8 mouse cellular contexts compared by ENCODE assay signal in the genomic region with DNA sequence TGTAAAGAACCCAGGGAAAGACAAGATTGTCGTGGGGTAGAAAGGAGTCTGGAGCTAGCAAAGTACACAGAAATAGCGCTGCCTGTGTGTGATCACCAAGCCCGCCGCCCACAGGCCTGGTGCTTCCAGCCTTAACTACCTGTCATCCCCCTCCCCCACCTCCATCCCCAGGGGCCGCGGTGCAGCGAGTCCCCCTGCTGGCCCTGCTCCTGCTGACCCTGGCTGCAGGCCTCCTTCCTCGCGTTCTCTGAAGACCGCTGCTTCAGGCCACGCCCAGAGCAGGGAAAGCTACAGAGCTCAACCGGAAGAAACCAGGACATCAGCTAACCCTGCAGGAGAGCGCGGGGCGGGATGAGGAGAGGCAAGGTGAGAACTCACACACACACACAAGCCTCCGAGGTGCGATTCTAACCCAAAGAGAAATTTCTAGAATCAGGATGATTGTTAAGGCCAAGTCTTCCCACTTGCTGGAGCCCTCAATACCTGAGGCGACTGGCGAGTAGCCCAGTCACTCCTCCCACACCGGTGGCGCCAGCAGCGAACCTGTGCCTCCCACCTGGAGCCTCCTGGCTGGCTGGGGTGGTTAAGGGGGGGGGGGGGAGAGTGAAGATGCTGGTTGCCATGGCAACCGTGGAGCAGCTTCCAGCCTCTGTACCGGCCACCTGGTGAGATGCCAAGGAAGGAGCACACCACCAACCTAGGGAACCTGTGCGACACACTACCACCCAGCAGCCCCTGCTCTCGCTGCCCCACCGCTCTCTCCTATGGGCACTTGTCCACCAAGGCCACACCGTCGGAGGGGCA. TPM values are rescaled to one million over a fixed set of nuclear protein-coding genes. Genes with fewer than 3 reads are reported as not detected.
DNase-seq lines count a peak whose midpoint lies in the region; ATAC-seq lines count a peak whose summit lies in the region.

No protein-coding gene starts in this region.

- H3K27me3 ChIP-seq in embryonic facial prominence, embryonic 11.5 days (ENCODE audit: control insufficient read depth, insufficient read depth, low read length), result no peaks in the 10 kb centered on the region; the same call in 1 of the 2 replicates
- no peaks in the 10 kb centered on the region for H3K27me3 ChIP-seq in hindbrain, embryonic 14.5 days (ENCODE audit: control insufficient read depth, insufficient read depth, low read length)
- H3K27me3 ChIP-seq in limb, embryonic 11.5 days (ENCODE audit: control insufficient read depth, insufficient read depth, low read length), result no peaks in the 10 kb centered on the region
- no peaks in the 10 kb centered on the region for H3K27me3 ChIP-seq in midbrain, embryonic 14.5 days (ENCODE audit: control insufficient read depth, insufficient read depth, low read length)

- WGBS in embryonic facial prominence, embryonic 11.5 days, result 10% methylated on average over 29 of the region's 29 CpGs
- 10% methylated on average over 29 of the region's 29 CpGs for WGBS in hindbrain, embryonic 14.5 days
- WGBS in limb, embryonic 11.5 days, result 13% methylated on average over 28 of the region's 29 CpGs
- 11% methylated on average over 29 of the region's 29 CpGs for WGBS in midbrain, embryonic 14.5 days

- no peak overlapping the region for H3K27ac ChIP-seq in embryonic facial prominence, embryonic 11.5 days (replicated peaks; ENCODE audit: low read depth, low read length)
- peak overlapping the region; percentile 54 for H3K27ac ChIP-seq in hindbrain, embryonic 14.5 days
- no peak overlapping the region for H3K27ac ChIP-seq in limb, embryonic 11.5 days (replicated peaks; ENCODE audit: low read depth, low read length)
- H3K27ac ChIP-seq in midbrain, embryonic 14.5 days (replicated peaks; ENCODE audit: low read depth, low read length), result peak overlapping the region; percentile 63

- peak overlapping the region; percentile 51 for H3K4me2 ChIP-seq in embryonic facial prominence, embryonic 11.5 days (ENCODE audit: low read depth, low read length)
- H3K4me2 ChIP-seq in hindbrain, embryonic 14.5 days (replicated peaks), result peak overlapping the region; percentile 56
- peak overlapping the region; percentile 52 for H3K4me2 ChIP-seq in limb, embryonic 11.5 days (ENCODE audit: low read depth, severe bottlenecking)
- H3K4me2 ChIP-seq in midbrain, embryonic 14.5 days (ENCODE audit: low read length), result peak overlapping the region; percentile 56

- H3K9me3 ChIP-seq in embryonic facial prominence, embryonic 11.5 days (replicated peaks; ENCODE audit: control insufficient read depth, low read length), result no peaks in the 10 kb centered on the region
- 0 out of 2 replicates have a peak, but pooled peaks cover 5% of the 10 kb centered on the region for H3K9me3 ChIP-seq in hindbrain, embryonic 14.5 days (ENCODE audit: control insufficient read depth, low read length)
- H3K9me3 ChIP-seq in limb, embryonic 11.5 days (ENCODE audit: control insufficient read depth, low read length), result no peaks in the 10 kb centered on the region
- peaks cover 3% of the 10 kb centered on the region; the same call in 1 of the 2 replicates for H3K9me3 ChIP-seq in midbrain, embryonic 14.5 days (ENCODE audit: control insufficient read depth, low read length)

- H3K9ac ChIP-seq in embryonic facial prominence, embryonic 11.5 days (replicated peaks; ENCODE audit: low read length), result peak overlapping the region; percentile 58
- H3K9ac ChIP-seq in hindbrain, embryonic 14.5 days, result peak overlapping the region; percentile 34
- peak overlapping the region; percentile 47 for H3K9ac ChIP-seq in limb, embryonic 11.5 days (ENCODE audit: low read length)
- H3K9ac ChIP-seq in midbrain, embryonic 14.5 days (replicated peaks; ENCODE audit: low read length), result peak overlapping the region; percentile 36; the same call in 1 of the 2 replicates

- peak overlapping the region; percentile 21 for H3K4me3 ChIP-seq in embryonic facial prominence, embryonic 11.5 days (ENCODE audit: low read depth, low read length)
- H3K4me3 ChIP-seq in hindbrain, embryonic 14.5 days (replicated peaks; ENCODE audit: low read length), result peak overlapping the region; percentile 19
- peak overlapping the region; percentile 16; the same call in 1 of the 2 replicates for H3K4me3 ChIP-seq in limb, embryonic 11.5 days (ENCODE audit: low read depth, low read length)
- peak overlapping the region; percentile 23 for H3K4me3 ChIP-seq in midbrain, embryonic 14.5 days (replicated peaks; ENCODE audit: low read depth, low read length)

- no peaks in the 10 kb centered on the region for H3K36me3 ChIP-seq in embryonic facial prominence, embryonic 11.5 days (replicated peaks; ENCODE audit: control insufficient read depth, insufficient read depth, low read depth, low read length)
- no peaks in the 10 kb centered on the region for H3K36me3 ChIP-seq in hindbrain, embryonic 14.5 days (replicated peaks; ENCODE audit: control insufficient read depth, insufficient read depth)
- H3K36me3 ChIP-seq in limb, embryonic 11.5 days (ENCODE audit: control insufficient read depth, insufficient read depth, low read length), result no peaks in the 10 kb centered on the region
- H3K36me3 ChIP-seq in midbrain, embryonic 14.5 days (ENCODE audit: control insufficient read depth, insufficient read depth, low read length), result no peaks in the 10 kb centered on the region

- DNase-seq in urinary bladder, postnatal 4 days (ENCODE audit: low spot score in 2 of 2), result peak; percentile 32 to 68
- DNase-seq in urinary bladder, postnatal 36 days (ENCODE audit: low spot score in 2 of 2), result no peak
- DNase-seq in embryonic facial prominence, embryonic 11.5 days (ENCODE audit: low spot score), result peak; percentile 68
- peak; percentile 61 for DNase-seq in hindbrain, embryonic 14.5 days (ENCODE audit: low spot score)
- peak; percentile 73 for DNase-seq in limb, embryonic 11.5 days (ENCODE audit: low spot score)
- DNase-seq in midbrain, embryonic 14.5 days, result peak; percentile 82
- DNase-seq in testis, postnatal 10 days (ENCODE audit: low spot score), result peak; percentile 72
- no peak for DNase-seq in urinary bladder, adult 18-20 months (ENCODE audit: low spot score in 2 of 2)

- H3K4me1 ChIP-seq in embryonic facial prominence, embryonic 11.5 days (ENCODE audit: control insufficient read depth, insufficient read depth, low read length), result no peaks in the 10 kb centered on the region
- peaks cover 21% of the 10 kb centered on the region for H3K4me1 ChIP-seq in hindbrain, embryonic 14.5 days (replicated peaks; ENCODE audit: control insufficient read depth, insufficient read depth, low read length)
- H3K4me1 ChIP-seq in limb, embryonic 11.5 days (ENCODE audit: control insufficient read depth, insufficient read depth, low read length), result peaks cover 10% of the 10 kb centered on the region
- peaks cover 22% of the 10 kb centered on the region for H3K4me1 ChIP-seq in midbrain, embryonic 14.5 days (ENCODE audit: control insufficient read depth, insufficient read depth, low read length)

- ATAC-seq in embryonic facial prominence, embryonic 11.5 days (replicated peaks; ENCODE audit: insufficient number of reproducible peaks, low FRiP score, low TSS enrichment, low read depth), result peak; percentile 58
- peak; percentile 25 for ATAC-seq in hindbrain, embryonic 14.5 days (ENCODE audit: low FRiP score)
- 0 out of 2 replicates have a peak, but pooled peaks have one; percentile 19 for ATAC-seq in limb, embryonic 11.5 days (ENCODE audit: insufficient number of reproducible peaks, low FRiP score, low TSS enrichment, low read depth)
- ATAC-seq in midbrain, embryonic 14.5 days (ENCODE audit: low FRiP score, low TSS enrichment), result peak; percentile 59

RNA-seq across cellular contexts. Expression of gene Meltf, which starts 18.6 kb away (rescaled TPM):
- 0.07 TPM in 1 of 2 replicates, not detected in the other for polyA plus RNA-seq in embryonic facial prominence, embryonic 11.5 days (2014; fragmentation: Nextera tagmentation; extraction: Ambion mirVana)
- polyA plus RNA-seq in hindbrain, embryonic 14.5 days (2014; fragmentation: Nextera tagmentation; extraction: Ambion mirVana), result 0.17 and 0.22 TPM in 2 replicates
- 0.17 and 0.23 TPM in 2 replicates for polyA plus RNA-seq in limb, embryonic 11.5 days (2014; fragmentation: Nextera tagmentation; extraction: Ambion mirVana)
- polyA plus RNA-seq in midbrain, embryonic 14.5 days (2014; fragmentation: Nextera tagmentation; extraction: Ambion mirVana), result 0.17 and 0.22 TPM in 2 replicates

RNA-seq across cellular contexts. Expression of gene Pigz, which starts 36.5 kb away (rescaled TPM):
- polyA plus RNA-seq in embryonic facial prominence, embryonic 11.5 days (2014; fragmentation: Nextera tagmentation; extraction: Ambion mirVana), result 0.41 and 0.56 TPM in 2 replicates
- polyA plus RNA-seq in hindbrain, embryonic 14.5 days (2014; fragmentation: Nextera tagmentation; extraction: Ambion mirVana), result 3.8 and 5.6 TPM in 2 replicates
- 0.25 and 0.67 TPM in 2 replicates for polyA plus RNA-seq in limb, embryonic 11.5 days (2014; fragmentation: Nextera tagmentation; extraction: Ambion mirVana)
- 2.0 and 3.1 TPM in 2 replicates for polyA plus RNA-seq in midbrain, embryonic 14.5 days (2014; fragmentation: Nextera tagmentation; extraction: Ambion mirVana)

RNA-seq across cellular contexts. Expression of gene 0610012G03Rik, which starts 51.1 kb away (rescaled TPM):
- 86.6 and 90.6 TPM in 2 replicates for polyA plus RNA-seq in embryonic facial prominence, embryonic 11.5 days (2014; fragmentation: Nextera tagmentation; extraction: Ambion mirVana)
- 126 and 129 TPM in 2 replicates for polyA plus RNA-seq in hindbrain, embryonic 14.5 days (2014; fragmentation: Nextera tagmentation; extraction: Ambion mirVana)
- polyA plus RNA-seq in limb, embryonic 11.5 days (2014; fragmentation: Nextera tagmentation; extraction: Ambion mirVana), result 81.6 and 88.9 TPM in 2 replicates
- polyA plus RNA-seq in midbrain, embryonic 14.5 days (2014; fragmentation: Nextera tagmentation; extraction: Ambion mirVana), result 115 and 132 TPM in 2 replicates

RNA-seq across cellular contexts. Expression of gene Ncbp2, which starts 51.1 kb away (rescaled TPM):
- 173 TPM in 2 replicates for polyA plus RNA-seq in embryonic facial prominence, embryonic 11.5 days (2014; fragmentation: Nextera tagmentation; extraction: Ambion mirVana)
- polyA plus RNA-seq in hindbrain, embryonic 14.5 days (2014; fragmentation: Nextera tagmentation; extraction: Ambion mirVana), result 88.3 and 91.9 TPM in 2 replicates
- 160 and 161 TPM in 2 replicates for polyA plus RNA-seq in limb, embryonic 11.5 days (2014; fragmentation: Nextera tagmentation; extraction: Ambion mirVana)
- 99.9 and 104 TPM in 2 replicates for polyA plus RNA-seq in midbrain, embryonic 14.5 days (2014; fragmentation: Nextera tagmentation; extraction: Ambion mirVana)

Comparison
In these comparisons a context has a peak if more than half of its experiments do, and no peak if none do; other contexts are left out.
1. DNase-seq: peak in urinary bladder, postnatal 4 days (2 of 2), embryonic facial prominence, embryonic 11.5 days (single experiment), hindbrain, embryonic 14.5 days (single experiment), limb, embryonic 11.5 days (single experiment), midbrain, embryonic 14.5 days (single experiment) and testis, postnatal 10 days (single experiment); none in urinary bladder, postnatal 36 days (0 of 2) and urinary bladder, adult 18-20 months (0 of 2).
2. H3K27ac ChIP-seq: peak in hindbrain, embryonic 14.5 days (single experiment) and midbrain, embryonic 14.5 days (single experiment); none in embryonic facial prominence, embryonic 11.5 days (single experiment) and limb, embryonic 11.5 days (single experiment).
3. Peak in every context shown above with its lines, with median percentiles within 50 percentile points of each other: ATAC-seq, H3K4me2 ChIP-seq, H3K4me3 ChIP-seq and H3K9ac ChIP-seq.